Mouse (Mus musculus) embryonic facial prominence, embryonic 13.5 days (tissue): ENCODE measurements around the gene Abhd4. TPM values are rescaled to one million over a fixed set of nuclear protein-coding genes. Genes with fewer than 3 reads are reported as not detected.
A peak's percentile ranks its signal among the peaks of the same experiment; 100 is the strongest.

Source experiments
- ATAC-seq: fragments of 200-750 bp; cut with Nextera tagmentation; 2 replicates; pipeline ENCODE4 v1.8.0; 2017; ENCODE audit warnings: low read depth; ENCODE audit not compliant: insufficient number of reproducible peaks, insufficient read depth, low FRiP score, low TSS enrichment
- H3K27ac ChIP-seq: fragments of 300-500 bp; sonication (generic); 2 replicates; pipeline ENCODE4 v1.5.1; 2015; ENCODE audit warnings: moderate library complexity, mild to moderate bottlenecking, inconsistent platforms
- H3K27me3 ChIP-seq: fragments of 300-500 bp; sonication (generic); 2 replicates; pipeline ENCODE4 v1.6.1; 2015; ENCODE audit warnings: mild to moderate bottlenecking, inconsistent platforms
- H3K36me3 ChIP-seq: fragments of 300-500 bp; sonication (generic); 2 replicates; pipeline ENCODE4 v1.6.1; 2015; ENCODE audit warnings: mild to moderate bottlenecking, inconsistent platforms
- H3K4me1 ChIP-seq: fragments of 300-500 bp; sonication (generic); 2 replicates; pipeline ENCODE4 v1.6.1; 2015; ENCODE audit warnings: inconsistent platforms
- H3K4me2 ChIP-seq: fragments of 300-500 bp; sonication (generic); 2 replicates; pipeline ENCODE4 v1.6.1; 2015; ENCODE audit warnings: moderate library complexity, mild to moderate bottlenecking, inconsistent platforms
- H3K4me3 ChIP-seq: fragments of 300-500 bp; sonication (generic); 2 replicates; pipeline ENCODE4 v1.5.1; 2015; ENCODE audit warnings: mild to moderate bottlenecking, inconsistent platforms
- H3K9ac ChIP-seq: fragments of 300-500 bp; sonication (generic); 2 replicates; pipeline ENCODE4 v1.6.1; 2015; ENCODE audit warnings: mild to moderate bottlenecking, inconsistent platforms
- H3K9me3 ChIP-seq: fragments of 300-500 bp; sonication (generic); 2 replicates; pipeline ENCODE4 v1.6.1; 2016; ENCODE audit warnings: inconsistent platforms
- WGBS: fragments of 180-500 bp; shearing (Covaris S2); methylation state at CpG from one replicate; pipeline ENCODE4 v1.1.7; 2015; ENCODE audit warnings: mixed read lengths; 5-methylcytosine and 5-hydroxymethylcytosine counted together
- polyA plus RNA-seq: library from polyadenylated mRNA; unstranded; fragments of >200 nt; fragmentation: Nextera tagmentation; extraction: Ambion mirVana; gene quantifications from 2 replicates; pipeline ENCODE4 v1.2.1, GENCODE M21; 2015

Abhd4 gene
- polyA plus RNA-seq, 1 experiment from 2014 or later, result 50.5 TPM

- WGBS, result 94% methylated on average over 2 of the region's 2 CpGs
Measured at GRCm38 (mm10) chr14:54213734-54214133, 40.3 kb upstream of the Abhd4 start.

GRCm38 (mm10) chr14:54214477-54214876 lies 39.5 kb upstream of the Abhd4 start:
- ATAC-seq, result no peak

More at GRCm38 (mm10) chr14:54213734-54214133, 40.3 kb upstream of the Abhd4 start:
- Histone ChIP-seq H3K4me3 (no peak overlapping the region), H3K27ac (no peak overlapping the region), H3K27me3 (no peaks in the 10 kb centered on the region), H3K4me1 (peaks cover 12% of the 10 kb centered on the region), H3K36me3 (no peaks in the 10 kb centered on the region), H3K9ac (no peak overlapping the region), H3K4me2 (no peak overlapping the region), H3K9me3 (no peaks in the 10 kb centered on the region)
- no peak for ATAC-seq

GRCm38 (mm10) chr14:54214901-54215300 lies 39.1 kb upstream of the Abhd4 start:
- no peak for ATAC-seq
- WGBS, result 62% methylated on average over 10 of the region's 10 CpGs
- Histone ChIP-seq H3K36me3 (no peaks in the 10 kb centered on the region), H3K4me3 (no peak overlapping the region), H3K4me2 (no peak overlapping the region), H3K9ac (no peak overlapping the region), H3K27ac (no peak overlapping the region), H3K4me1 (peaks cover 23% of the 10 kb centered on the region), H3K27me3 (no peaks in the 10 kb centered on the region), H3K9me3 (no peaks in the 10 kb centered on the region)

More at GRCm38 (mm10) chr14:54214477-54214876, 39.5 kb upstream of the Abhd4 start:
- WGBS, result 38% methylated on average over 2 of the region's 2 CpGs
- H3K27me3 ChIP-seq, result no peaks in the 10 kb centered on the region
- no peaks in the 10 kb centered on the region for H3K36me3 ChIP-seq
- H3K4me3 ChIP-seq, result no peak overlapping the region
- no peak overlapping the region for H3K27ac ChIP-seq
- H3K9ac ChIP-seq, result no peak overlapping the region
- H3K4me2 ChIP-seq, result no peak overlapping the region
- H3K4me1 ChIP-seq, result peaks cover 19% of the 10 kb centered on the region
- no peaks in the 10 kb centered on the region for H3K9me3 ChIP-seq

DNA sequence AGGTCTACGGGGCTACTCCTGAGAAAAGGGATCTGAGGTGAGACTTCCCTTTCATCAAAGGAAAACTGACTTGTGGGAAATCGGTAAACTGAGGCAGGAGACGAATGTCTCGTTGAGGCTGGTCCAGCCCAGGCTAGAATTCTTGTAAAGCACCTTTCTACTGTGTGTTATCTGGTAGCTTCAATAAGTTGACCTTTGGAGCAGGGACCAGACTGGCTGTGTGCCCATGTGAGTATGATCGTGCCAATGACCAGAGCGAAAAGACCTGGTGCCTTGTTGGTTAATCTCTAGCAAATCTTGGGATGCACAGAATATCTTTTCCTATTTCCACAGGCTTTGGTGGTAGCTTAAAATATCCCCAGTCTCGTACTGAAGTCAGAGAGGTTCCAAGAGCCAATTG lies 37.9 kb upstream of the Abhd4 start:
- H3K4me1 ChIP-seq, result peaks cover 23% of the 10 kb centered on the region
- no peaks in the 10 kb centered on the region for H3K27me3 ChIP-seq
- no peak overlapping the region for H3K4me2 ChIP-seq
- no peak for ATAC-seq
- H3K9me3 ChIP-seq, result no peaks in the 10 kb centered on the region
- no peak overlapping the region for H3K9ac ChIP-seq
- no peaks in the 10 kb centered on the region for H3K36me3 ChIP-seq
- 82% methylated on average over 7 of the region's 7 CpGs for WGBS
- no peak overlapping the region for H3K27ac ChIP-seq
- H3K4me3 ChIP-seq, result no peak overlapping the region

- Histone ChIP-seq H3K4me1 (peaks cover 23% of the 10 kb centered on the region), H3K9ac (no peak overlapping the region), H3K27me3 (no peaks in the 10 kb centered on the region), H3K4me3 (no peak overlapping the region), H3K9me3 (no peaks in the 10 kb centered on the region), H3K27ac (0 out of 2 replicates have a peak overlapping the region, but pooled peaks have one; percentile 1), H3K36me3 (no peaks in the 10 kb centered on the region), H3K4me2 (no peak overlapping the region)
- 42% methylated on average over 1 of the region's 1 CpGs for WGBS
- ATAC-seq, result no peak
Measured at GRCm38 (mm10) chr14:54218233-54218632, 35.8 kb upstream of the Abhd4 start.

- Histone ChIP-seq H3K4me2 (peak overlapping the region; percentile 27; the same call in 1 of the 2 replicates), H3K9me3 (no peaks in the 10 kb centered on the region)
Measured at GRCm38 (mm10) chr14:54218721-54219120, 35.3 kb upstream of the Abhd4 start.

GRCm38 (mm10) chr14:54219256-54219655 lies 34.7 kb upstream of the Abhd4 start:
- no peak overlapping the region for H3K9ac ChIP-seq
- no peaks in the 10 kb centered on the region for H3K36me3 ChIP-seq
- no peaks in the 10 kb centered on the region for H3K9me3 ChIP-seq
- H3K27ac ChIP-seq, result peak overlapping the region; percentile 1; the same call in 1 of the 2 replicates
- H3K4me3 ChIP-seq, result no peak overlapping the region
- H3K27me3 ChIP-seq, result no peaks in the 10 kb centered on the region
- 33% methylated on average over 8 of the region's 8 CpGs for WGBS
- H3K4me2 ChIP-seq, result peak overlapping the region; percentile 27
- ATAC-seq, result no peak
- H3K4me1 ChIP-seq, result peaks cover 23% of the 10 kb centered on the region

More at GRCm38 (mm10) chr14:54218721-54219120, 35.3 kb upstream of the Abhd4 start:
- 22% methylated on average over 9 of the region's 9 CpGs for WGBS
- H3K36me3 ChIP-seq, result no peaks in the 10 kb centered on the region
- H3K27ac ChIP-seq, result 0 out of 2 replicates have a peak overlapping the region, but pooled peaks have one; percentile 1
- no peak for ATAC-seq
- no peak overlapping the region for H3K4me3 ChIP-seq
- no peaks in the 10 kb centered on the region for H3K27me3 ChIP-seq
- H3K4me1 ChIP-seq, result peaks cover 23% of the 10 kb centered on the region
- H3K9ac ChIP-seq, result no peak overlapping the region

DNA sequence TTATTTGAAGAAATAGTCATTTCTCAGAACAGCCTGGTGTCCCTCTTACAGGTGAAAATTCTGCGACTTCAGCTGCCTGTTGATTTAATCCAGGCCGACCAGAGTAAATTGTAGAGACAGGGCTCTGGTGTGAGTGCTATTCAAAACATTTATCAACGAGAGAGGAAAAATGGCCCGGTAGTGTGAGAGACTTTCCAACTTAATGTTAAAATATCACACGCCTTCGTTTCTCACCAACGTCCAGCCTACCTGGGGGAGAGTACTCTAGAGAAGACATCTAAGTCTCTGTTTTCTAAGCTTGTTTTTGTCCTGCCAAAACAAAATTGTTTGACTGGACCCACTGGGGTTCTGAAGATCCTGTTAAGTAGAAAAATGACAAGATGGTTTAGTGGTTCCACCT lies 34.1 kb upstream of the Abhd4 start:
- peaks cover 22% of the 10 kb centered on the region for H3K4me1 ChIP-seq

DNA sequence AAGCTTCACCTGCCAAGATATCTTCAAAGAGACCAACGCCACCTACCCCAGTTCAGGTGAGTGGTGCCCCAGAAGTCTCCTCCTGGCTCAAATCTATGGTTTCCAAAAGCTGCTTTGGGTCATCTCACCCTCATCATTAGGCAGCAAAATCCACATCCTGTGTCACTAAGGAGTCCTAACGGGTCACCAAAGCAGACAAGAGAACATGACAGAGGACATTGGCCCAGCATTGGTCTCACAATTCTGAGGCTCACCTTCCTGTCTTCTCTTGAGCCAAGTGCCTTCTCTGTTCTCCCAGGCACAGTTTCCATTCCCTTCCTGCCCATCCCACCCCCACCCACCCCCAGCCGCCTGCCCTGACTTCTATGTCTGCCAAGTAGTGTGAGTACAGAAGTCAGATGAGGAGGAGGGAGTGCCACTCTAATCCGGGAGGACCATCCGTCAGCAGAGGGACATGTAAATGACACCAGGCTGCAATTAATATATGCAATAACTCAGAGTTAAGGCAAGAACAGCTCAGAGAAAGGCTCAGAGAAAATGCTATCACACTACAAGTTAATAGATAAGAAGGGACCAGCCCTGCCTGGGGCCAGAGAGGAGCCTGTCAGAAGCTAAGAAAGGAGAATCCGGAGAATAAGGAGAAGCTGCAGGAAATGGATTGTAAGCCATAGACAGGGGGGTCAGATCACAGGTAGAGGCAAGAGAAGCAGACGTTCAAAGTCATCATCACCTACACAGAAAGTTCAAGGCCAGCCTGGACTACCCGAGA lies 33.1 kb upstream of the Abhd4 start:
- WGBS, result 78% methylated on average over 8 of the region's 8 CpGs
- no peak overlapping the region for H3K4me2 ChIP-seq

More for the DNA sequence above, 34.1 kb upstream of the Abhd4 start:
- Histone ChIP-seq H3K4me3 (no peak overlapping the region), H3K9me3 (no peaks in the 10 kb centered on the region), H3K36me3 (no peaks in the 10 kb centered on the region), H3K27me3 (no peaks in the 10 kb centered on the region), H3K4me2 (no peak overlapping the region), H3K9ac (no peak overlapping the region), H3K27ac (no peak overlapping the region; the same call in 1 of the 2 replicates)
- no peak for ATAC-seq
- WGBS, result 71% methylated on average over 7 of the region's 7 CpGs

DNA sequence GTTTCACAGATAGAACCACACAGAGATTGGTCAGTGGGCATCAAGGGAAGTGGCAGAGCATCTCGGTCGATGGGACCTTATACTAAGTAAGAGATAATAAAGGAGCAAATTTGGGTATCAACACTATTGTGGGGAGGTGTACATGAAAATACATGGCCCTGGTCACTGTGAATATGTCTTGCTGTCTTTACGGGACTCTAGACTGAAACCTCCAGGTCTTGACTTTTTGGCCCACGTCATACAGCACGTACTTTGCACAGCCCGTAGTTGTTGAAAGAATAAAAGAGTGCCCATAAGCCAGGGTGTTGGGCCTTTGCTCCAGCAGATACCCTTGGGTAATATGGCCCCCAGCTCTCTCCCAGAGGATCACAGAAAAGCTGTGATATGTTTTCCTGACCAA lies 32.3 kb upstream of the Abhd4 start:
- Histone ChIP-seq H3K27me3 (0 out of 2 replicates have a peak, but pooled peaks cover 4% of the 10 kb centered on the region), H3K4me3 (no peak overlapping the region), H3K9ac (no peak overlapping the region), H3K4me1 (peaks cover 20% of the 10 kb centered on the region), H3K36me3 (no peaks in the 10 kb centered on the region), H3K9me3 (no peaks in the 10 kb centered on the region), H3K27ac (no peak overlapping the region), H3K4me2 (no peak overlapping the region)
- 87% methylated on average over 6 of the region's 6 CpGs for WGBS
- ATAC-seq, result no peak

More for the DNA sequence above, 33.1 kb upstream of the Abhd4 start:
- no peaks in the 10 kb centered on the region for H3K9me3 ChIP-seq
- H3K27me3 ChIP-seq, result 0 out of 2 replicates have a peak, but pooled peaks cover under 1% of the 10 kb centered on the region
- ATAC-seq, result no peak
- no peak overlapping the region for H3K27ac ChIP-seq
- no peak overlapping the region for H3K4me3 ChIP-seq
- H3K36me3 ChIP-seq, result no peaks in the 10 kb centered on the region
- no peak overlapping the region for H3K9ac ChIP-seq
- peaks cover 20% of the 10 kb centered on the region for H3K4me1 ChIP-seq

GRCm38 (mm10) chr14:54222289-54222727 lies 31.7 kb upstream of the Abhd4 start:
- no peak overlapping the region for H3K27ac ChIP-seq
- H3K4me3 ChIP-seq, result no peak overlapping the region
- H3K9me3 ChIP-seq, result no peaks in the 10 kb centered on the region
- no peaks in the 10 kb centered on the region for H3K36me3 ChIP-seq
- H3K9ac ChIP-seq, result no peak overlapping the region
- peaks cover 20% of the 10 kb centered on the region for H3K4me1 ChIP-seq
- 60% methylated on average over 8 of the region's 8 CpGs for WGBS
- 0 out of 2 replicates have a peak, but pooled peaks cover 4% of the 10 kb centered on the region for H3K27me3 ChIP-seq
- no peak for ATAC-seq
- no peak overlapping the region for H3K4me2 ChIP-seq
